Mouse (Mus musculus) intestine, postnatal 0 days (tissue): ENCODE data around the gene Gtf2f1. TPM values are rescaled to one million over a fixed set of nuclear protein-coding genes. Genes with fewer than 3 reads are reported as not detected.

Source experiments
- ATAC-seq: fragments of 200-750 bp; cut with Nextera tagmentation; 2 replicates; pipeline ENCODE4 v1.8.0; 2017; ENCODE audit warnings: mild to moderate bottlenecking, moderate TSS enrichment, moderate library complexity
- H3K27ac ChIP-seq: fragments of 300-500 bp; sonication (generic); 2 replicates; pipeline ENCODE4 v1.5.1; 2014; ENCODE audit warnings: mild to moderate bottlenecking, low read depth, low read length, moderate library complexity
- H3K27me3 ChIP-seq: fragments of 300-500 bp; sonication (generic); replicated peaks from 2 replicates; pipeline ENCODE4 v1.6.1; 2014; ENCODE audit warnings: low read length, mixed read lengths; ENCODE audit not compliant: control insufficient read depth, insufficient read depth
- H3K36me3 ChIP-seq: fragments of 300-500 bp; sonication (generic); 2 replicates; pipeline ENCODE4 v1.6.1; 2014; ENCODE audit warnings: mild to moderate bottlenecking, moderate library complexity; ENCODE audit not compliant: control insufficient read depth, insufficient read depth
- H3K4me1 ChIP-seq: fragments of 300-500 bp; sonication (generic); replicated peaks from 2 replicates; pipeline ENCODE4 v1.6.1; 2014; ENCODE audit warnings: antibody characterized with exemption, low read length, mixed read lengths; ENCODE audit not compliant: control insufficient read depth, insufficient read depth
- H3K4me2 ChIP-seq: fragments of 300-500 bp; sonication (generic); replicated peaks from 2 replicates; pipeline ENCODE4 v1.6.1; 2014; ENCODE audit warnings: low read depth, mild to moderate bottlenecking, moderate library complexity
- H3K4me3 ChIP-seq: fragments of 300-500 bp; sonication (generic); 2 replicates; pipeline ENCODE4 v1.5.1; 2014; ENCODE audit warnings: low read depth, low read length
- H3K9ac ChIP-seq: fragments of 300-500 bp; sonication (generic); 2 replicates; pipeline ENCODE4 v1.6.1; 2014; ENCODE audit warnings: mild to moderate bottlenecking, low read depth, low read length
- H3K9me3 ChIP-seq: fragments of 300-500 bp; sonication (generic); 2 replicates; pipeline ENCODE4 v1.6.1; 2016; ENCODE audit warnings: mixed run types; ENCODE audit not compliant: control insufficient read depth
- CTCF ChIP-seq: sonication (generic); IDR thresholded peaks from 2 replicates; pipeline ENCODE4 v1.5.1; 2016; ENCODE audit warnings: low read depth, mild to moderate bottlenecking, control low read depth, antibody characterized with exemption, moderate library complexity
- WGBS: fragments of 180-500 bp; shearing (Covaris S2); extraction: QIAGEN DNeasy Blood & Tissue Kit; methylation state at CpG from one replicate; pipeline ENCODE4 v1.1.7; 2014; 5-methylcytosine and 5-hydroxymethylcytosine counted together
- polyA plus RNA-seq: library from polyadenylated mRNA; unstranded; fragments of >200 nt; fragmentation: Nextera tagmentation; extraction: Ambion mirVana; gene quantifications from 2 replicates; pipeline ENCODE4 v1.2.1, GENCODE M21; 2015

The Gtf2f1 gene
- polyA plus RNA-seq, 1 experiment from 2014 or later = 43.5 TPM

DNA sequence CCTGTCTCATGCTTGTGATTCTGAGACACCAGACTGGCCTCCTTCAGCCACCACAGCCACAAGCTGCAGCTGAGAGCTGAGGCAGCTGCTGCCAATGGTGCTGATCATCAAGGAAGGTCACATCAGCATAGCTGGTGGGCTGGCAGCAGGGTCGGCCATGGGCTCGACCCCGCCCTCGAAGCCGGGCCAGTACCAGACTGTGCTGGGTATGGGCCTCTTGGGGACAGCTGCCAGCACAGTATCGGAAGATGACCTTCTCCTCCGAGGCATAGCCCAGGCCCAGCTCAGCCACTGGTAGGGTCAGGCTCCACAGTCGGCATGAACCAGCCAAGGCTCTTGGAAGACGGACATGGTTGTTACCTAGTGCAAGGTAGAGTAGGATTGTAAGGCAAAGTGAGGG is 11.7 kb downstream of the Gtf2f1 start:
- Histone ChIP-seq H3K4me1 (0 out of 2 replicates have a peak, but pooled peaks cover 3% of the 10 kb centered on the region), H3K9ac (no peak overlapping the region), H3K4me2 (no peak overlapping the region), H3K36me3 (peaks cover 48% of the 10 kb centered on the region), H3K27me3 (no peaks in the 10 kb centered on the region), H3K27ac (no peak overlapping the region), H3K9me3 (no peaks in the 10 kb centered on the region), H3K4me3 (no peak overlapping the region)
- no peak for TF ChIP-seq CTCF
- no peak for ATAC-seq
- WGBS = 95% methylated on average over 9 of the region's 9 CpGs

DNA sequence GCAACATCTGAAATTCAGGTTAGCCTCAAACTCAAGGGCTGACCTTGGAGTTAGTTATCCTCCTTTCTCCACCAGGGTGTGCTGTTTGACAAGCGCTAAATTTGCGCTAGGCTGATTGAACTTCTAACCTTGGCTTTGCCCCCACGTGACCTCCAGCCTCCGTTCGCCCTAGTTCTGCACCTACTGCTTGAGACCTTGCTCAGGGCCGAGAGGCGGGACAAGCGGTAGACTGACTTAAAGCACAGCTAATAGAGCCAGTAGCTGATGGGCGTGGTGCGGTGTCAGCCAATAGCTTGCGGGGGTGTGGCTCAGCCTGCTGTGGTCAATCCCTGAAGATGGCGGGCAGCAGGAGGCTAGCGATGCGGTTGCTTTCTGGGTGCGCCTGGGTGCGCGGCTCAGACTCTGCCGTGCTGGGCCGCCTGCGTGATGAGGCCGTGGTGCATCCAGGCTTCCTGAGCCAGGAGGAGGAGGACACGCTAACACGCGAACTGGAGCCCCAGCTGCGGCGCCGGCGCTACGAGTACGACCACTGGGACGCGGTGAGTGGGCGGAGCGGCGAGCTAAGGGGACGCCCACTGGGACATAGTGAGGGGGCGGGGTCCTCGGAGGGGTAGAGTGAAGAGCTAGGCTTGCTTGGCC is 13.9 kb downstream of the Gtf2f1 start, which contains the start of gene Alkbh7:
Gene Alkbh7, plus strand, starts transcription at position 311 of the 639 bp plus-strand sequence.
- WGBS = under 1% methylated on average over 38 of the region's 38 CpGs
- H3K9ac ChIP-seq = peak within 1 kb of the TSS; percentile 37
- H3K4me1 ChIP-seq = 0 out of 2 replicates have a peak, but pooled peaks cover 3% of the 10 kb centered on the region

DNA sequence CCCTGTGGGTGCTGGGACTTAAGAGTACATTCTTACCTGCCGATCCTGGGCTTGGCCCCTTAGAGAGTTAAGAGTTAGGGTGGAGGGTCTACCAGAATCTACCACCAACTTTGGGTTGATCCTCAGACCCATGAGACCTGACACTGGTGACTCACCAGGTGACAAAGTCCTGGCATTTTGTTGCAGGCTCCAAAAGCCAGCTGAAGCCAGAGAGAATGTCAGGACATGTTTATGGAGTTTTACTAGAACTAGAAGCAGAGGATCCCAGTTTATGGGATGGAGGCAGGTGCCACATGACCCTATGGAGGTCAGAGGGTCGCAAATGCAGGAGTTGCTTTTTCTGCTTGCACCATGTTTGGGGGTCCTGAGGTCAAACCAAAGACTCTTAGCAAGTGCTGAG is 14.6 kb downstream of the Gtf2f1 start:
- Histone ChIP-seq H3K4me2 (no peak overlapping the region), H3K9me3 (no peaks in the 10 kb centered on the region), H3K27me3 (no peaks in the 10 kb centered on the region), H3K4me1 (0 out of 2 replicates have a peak, but pooled peaks cover 3% of the 10 kb centered on the region), H3K27ac (no peak overlapping the region), H3K4me3 (no peak overlapping the region), H3K9ac (no peak overlapping the region), H3K36me3 (peaks cover 50% of the 10 kb centered on the region)
- TF ChIP-seq CTCF = no peak
- WGBS = 66% methylated on average over 2 of the region's 2 CpGs
- no peak for ATAC-seq

More for the DNA sequence above, 13.9 kb downstream of the Gtf2f1 start, which contains the start of gene Alkbh7:
- ATAC-seq = peak; percentile 100
- peak within 1 kb of the TSS; percentile 88 for H3K4me3 ChIP-seq
- H3K9me3 ChIP-seq = no peaks in the 10 kb centered on the region
- peak within 1 kb of the TSS; percentile 82 for H3K4me2 ChIP-seq
- H3K27me3 ChIP-seq = no peaks in the 10 kb centered on the region
- peak within 1 kb of the TSS; percentile 41; the same call in 1 of the 2 replicates for H3K27ac ChIP-seq
- peaks cover 49% of the 10 kb centered on the region for H3K36me3 ChIP-seq
- peak; percentile 97 for TF ChIP-seq CTCF

DNA sequence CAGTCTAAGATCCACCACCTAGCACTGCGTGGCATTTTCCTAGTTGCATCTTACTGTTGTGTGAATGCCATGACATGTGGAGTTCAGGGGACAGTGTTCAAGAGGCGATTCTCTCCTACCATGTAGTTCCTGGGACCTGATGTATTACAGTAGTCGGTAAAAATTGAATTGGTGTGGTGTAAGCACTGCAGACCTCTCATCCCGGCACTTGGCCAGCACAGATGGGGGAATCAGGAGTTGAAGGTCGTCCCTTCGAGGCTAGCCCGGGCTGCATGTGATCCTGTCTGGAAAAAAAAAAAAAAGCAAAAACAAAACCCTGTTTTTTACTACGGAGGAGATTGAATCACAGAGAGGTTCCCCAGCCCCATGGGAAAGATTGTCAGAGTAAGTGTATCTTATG is 16.0 kb downstream of the Gtf2f1 start:
- TF ChIP-seq CTCF = no peak
- H3K4me2 ChIP-seq = no peak overlapping the region
- no peak for ATAC-seq
- 86% methylated on average over 8 of the region's 8 CpGs for WGBS
- no peaks in the 10 kb centered on the region for H3K27me3 ChIP-seq
- H3K9me3 ChIP-seq = no peaks in the 10 kb centered on the region
- no peak overlapping the region for H3K4me3 ChIP-seq
- peaks cover 50% of the 10 kb centered on the region for H3K36me3 ChIP-seq
- no peak overlapping the region for H3K27ac ChIP-seq
- H3K4me1 ChIP-seq = 0 out of 2 replicates have a peak, but pooled peaks cover 3% of the 10 kb centered on the region
- no peak overlapping the region for H3K9ac ChIP-seq

DNA sequence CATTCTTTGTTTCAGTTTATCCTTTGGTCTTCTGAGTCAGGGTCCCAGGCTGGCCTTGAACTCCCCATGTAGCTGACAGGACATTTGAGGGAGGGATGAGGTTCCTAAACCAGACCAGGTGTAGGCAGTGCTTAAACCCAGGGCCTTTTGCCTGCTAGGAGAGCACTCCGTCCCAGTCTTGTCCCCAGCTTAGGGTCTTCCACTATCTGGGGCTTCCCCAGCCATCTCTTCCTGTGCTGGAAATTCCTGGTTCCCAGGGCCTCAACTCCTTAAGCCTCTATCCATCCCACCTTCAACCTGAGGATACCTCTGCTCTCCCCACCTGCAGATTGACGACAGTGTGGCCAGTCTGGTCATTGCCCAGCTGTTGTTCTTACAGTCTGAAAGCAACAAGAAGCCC is 20.1 kb downstream of the Gtf2f1 start:
- H3K4me2 ChIP-seq = peak overlapping the region; percentile 86
- no peak overlapping the region for H3K27ac ChIP-seq
- H3K36me3 ChIP-seq = peaks cover 36% of the 10 kb centered on the region
- TF ChIP-seq CTCF = no peak
- no peaks in the 10 kb centered on the region for H3K9me3 ChIP-seq
- H3K4me3 ChIP-seq = peak overlapping the region; percentile 86
- 70% methylated on average over 2 of the region's 2 CpGs for WGBS
- no peak for ATAC-seq
- no peaks in the 10 kb centered on the region for H3K4me1 ChIP-seq
- no peaks in the 10 kb centered on the region for H3K27me3 ChIP-seq
- no peak overlapping the region for H3K9ac ChIP-seq

DNA sequence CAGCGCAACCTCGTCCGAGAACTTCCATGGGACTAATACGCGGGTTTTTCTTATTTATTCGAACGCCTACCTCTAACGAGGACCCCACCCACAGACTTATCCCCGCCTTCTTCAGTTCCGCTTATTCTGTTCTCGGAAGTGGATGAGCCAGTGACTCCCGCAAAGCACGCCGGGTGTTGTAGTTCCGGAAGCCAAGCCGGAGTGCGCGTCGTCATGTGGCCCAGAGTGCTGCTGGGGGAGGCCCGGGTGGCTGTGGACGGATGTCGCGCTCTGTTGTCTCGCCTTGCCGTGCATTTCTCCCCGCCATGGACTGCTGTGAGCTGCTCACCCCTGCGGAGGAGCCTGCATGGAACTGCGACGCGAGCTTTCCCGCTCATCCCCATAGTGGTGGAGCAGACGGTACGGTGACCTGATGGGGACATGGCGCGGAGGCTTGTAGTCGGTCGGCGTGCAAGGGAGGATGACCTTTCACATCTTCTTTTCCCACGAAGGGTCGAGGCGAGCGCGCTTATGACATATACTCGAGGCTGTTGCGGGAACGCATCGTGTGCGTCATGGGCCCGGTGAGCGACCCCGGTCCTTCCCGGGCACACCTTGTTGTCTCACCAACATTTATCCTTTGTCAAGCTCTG is 20.9 kb downstream of the Gtf2f1 start, which contains the start of gene Clpp:
Gene Clpp, plus strand, starts transcription at position 191 of the 632 bp plus-strand sequence.
- H3K36me3 ChIP-seq = peaks cover 30% of the 10 kb centered on the region
- TF ChIP-seq CTCF = no peak
- no peaks in the 10 kb centered on the region for H3K9me3 ChIP-seq
- H3K4me2 ChIP-seq = peak within 1 kb of the TSS; percentile 86
- peak within 1 kb of the TSS; percentile 73 for H3K9ac ChIP-seq
- under 1% methylated on average over 52 of the region's 52 CpGs for WGBS
- H3K4me1 ChIP-seq = no peaks in the 10 kb centered on the region
- no peaks in the 10 kb centered on the region for H3K27me3 ChIP-seq
- peak within 1 kb of the TSS; percentile 35; the same call in 1 of the 2 replicates for H3K27ac ChIP-seq
- ATAC-seq = peak; percentile 97
- H3K4me3 ChIP-seq = peak within 1 kb of the TSS; percentile 86
